Comparison of ENCODE assay signal across 25 mouse cellular contexts in the genomic region with DNA sequence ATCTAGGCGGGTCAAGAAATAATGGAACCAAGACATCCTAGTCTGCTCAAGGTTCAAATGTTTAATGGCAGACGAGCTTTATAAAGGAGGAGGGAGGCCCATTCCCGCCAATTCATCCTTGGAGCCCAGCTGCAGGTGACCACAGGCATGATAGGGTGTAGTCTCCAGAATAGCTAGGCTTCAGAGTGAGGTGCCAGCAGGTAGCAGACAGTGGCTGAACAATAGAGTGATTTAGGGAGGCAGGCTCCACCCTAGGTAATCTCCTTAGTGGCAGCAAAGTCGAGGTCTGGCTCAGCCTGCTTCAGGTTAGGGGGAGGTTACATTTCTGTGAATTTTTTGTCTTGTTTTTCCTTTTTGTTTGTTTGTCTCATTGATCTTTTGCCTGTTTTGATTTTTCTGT.
"Had no signal": no experiment of that assay in that cellular context is flagged by ENCODE, and none has a peak within 500 bp of the region (broad histone marks: within the 10 kb centered on the region; RNA-seq: fewer than 3 reads in every experiment).

No protein-coding gene starts in this region.

- H3K4me2 ChIP-seq: heart, embryonic 12.5 days; hindbrain, embryonic 13.5 days; hindbrain, embryonic 15.5 days; intestine, embryonic 15.5 days; limb, embryonic 12.5 days; liver, embryonic 11.5 days; liver, embryonic 13.5 days; liver, embryonic 15.5 days had no signal

- H3K9ac ChIP-seq: heart, embryonic 12.5 days; hindbrain, embryonic 13.5 days; hindbrain, embryonic 15.5 days; intestine, embryonic 15.5 days; limb, embryonic 12.5 days; liver, embryonic 13.5 days; liver, embryonic 15.5 days; liver, postnatal 0 days had no signal

- H3K36me3 ChIP-seq: heart, embryonic 10.5 days; heart, embryonic 12.5 days; hindbrain, embryonic 13.5 days; hindbrain, embryonic 15.5 days; intestine, embryonic 15.5 days; limb, embryonic 10.5 days; limb, embryonic 12.5 days; liver, embryonic 13.5 days; liver, embryonic 15.5 days had no signal

- H3K9me3 ChIP-seq: heart, embryonic 10.5 days; heart, embryonic 12.5 days; hindbrain, embryonic 15.5 days; intestine, embryonic 15.5 days; limb, embryonic 10.5 days; limb, embryonic 12.5 days; liver, embryonic 13.5 days; liver, embryonic 15.5 days had no signal

- H3K4me3 ChIP-seq: heart, embryonic 10.5 days; heart, embryonic 12.5 days; hindbrain, embryonic 13.5 days; hindbrain, embryonic 15.5 days; intestine, embryonic 15.5 days; layer of hippocampus, adult 2 months; left cerebral cortex, adult 2 months; limb, embryonic 10.5 days; limb, embryonic 12.5 days; liver, embryonic 13.5 days; liver, embryonic 15.5 days had no signal

- H3K27me3 ChIP-seq: heart, embryonic 12.5 days; hindbrain, embryonic 13.5 days; hindbrain, embryonic 15.5 days; intestine, embryonic 15.5 days; limb, embryonic 12.5 days; liver, embryonic 13.5 days; liver, embryonic 15.5 days had no signal

- DNase-seq: gastrocnemius, postnatal 14 days; gastrocnemius, postnatal 36 days; heart, postnatal 10 days; heart, postnatal 36 days; kidney, adult 11 months; kidney, adult 2 months; kidney, adult 9 months; kidney, postnatal 10 days; kidney, postnatal 25 days; kidney, postnatal 4 days; liver; liver, embryonic 13.5 days; liver, postnatal 0 days had no signal

- H3K4me1 ChIP-seq: heart, embryonic 10.5 days; heart, embryonic 12.5 days; hindbrain, embryonic 13.5 days; hindbrain, embryonic 15.5 days; intestine, embryonic 15.5 days; limb, embryonic 10.5 days; limb, embryonic 12.5 days; liver, embryonic 13.5 days; liver, embryonic 15.5 days had no signal

- H3K27ac ChIP-seq: heart, embryonic 10.5 days; hindbrain, embryonic 13.5 days; hindbrain, embryonic 15.5 days; intestine, embryonic 15.5 days; layer of hippocampus, adult 2 months; left cerebral cortex, adult 2 months; limb, embryonic 10.5 days; limb, embryonic 12.5 days; liver, embryonic 13.5 days; liver, embryonic 15.5 days had no signal

- ATAC-seq: inflammation-experienced regulatory T-cells, adult 6 months; intestine, embryonic 15.5 days; liver, postnatal 0 days had no signal
